Mouse (Mus musculus) ovary, postnatal 10 days (tissue): ENCODE measurements around the gene Arhgef3.

ENCODE experiments used
- DNase-seq: peaks from one replicate; pipeline ENCODE4 v3.0.0; 2022; ENCODE audit warnings: low spot score

Gene Arhgef3

DNA sequence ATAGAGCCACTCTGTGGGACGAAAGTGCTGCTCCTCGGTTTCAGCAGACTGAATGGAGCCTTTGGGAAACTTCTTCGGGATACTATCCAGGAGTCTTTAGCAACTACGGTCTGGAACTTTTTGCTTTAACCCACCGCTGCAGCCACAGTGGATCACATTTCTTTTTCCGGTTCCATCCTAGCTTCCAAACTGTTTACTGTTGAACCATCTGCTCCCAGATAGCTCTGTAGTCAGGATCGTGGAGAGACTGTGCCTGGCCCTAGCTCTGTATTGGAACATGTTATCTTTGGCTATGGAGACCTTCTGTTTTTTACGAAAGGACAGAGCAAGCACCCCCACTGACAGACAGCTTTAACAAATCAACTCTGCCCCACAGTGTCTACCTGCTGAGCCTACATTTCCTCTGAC lies 257.0 kb downstream of the Arhgef3 start:
- no peak for DNase-seq

DNA sequence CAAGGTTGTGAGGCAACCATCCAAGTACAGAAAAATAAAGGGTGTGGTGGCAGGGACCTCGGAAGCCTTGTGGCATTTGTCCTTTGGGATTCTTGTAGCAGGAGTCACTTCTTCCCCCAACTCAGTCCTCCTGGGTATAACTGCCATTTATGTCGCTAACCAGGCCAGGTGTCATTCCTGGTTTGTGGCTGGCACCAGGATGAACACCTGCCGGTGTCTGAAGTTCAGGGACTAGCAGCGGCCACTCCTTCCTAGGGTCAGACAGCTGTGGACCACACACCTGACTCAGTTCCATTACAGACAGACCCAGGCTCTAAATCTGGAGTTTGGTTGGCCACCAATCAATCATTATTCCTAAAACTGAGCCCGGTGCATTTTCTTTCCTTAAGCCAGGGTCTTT lies 258.8 kb downstream of the Arhgef3 start:
- DNase-seq: no peak

DNA sequence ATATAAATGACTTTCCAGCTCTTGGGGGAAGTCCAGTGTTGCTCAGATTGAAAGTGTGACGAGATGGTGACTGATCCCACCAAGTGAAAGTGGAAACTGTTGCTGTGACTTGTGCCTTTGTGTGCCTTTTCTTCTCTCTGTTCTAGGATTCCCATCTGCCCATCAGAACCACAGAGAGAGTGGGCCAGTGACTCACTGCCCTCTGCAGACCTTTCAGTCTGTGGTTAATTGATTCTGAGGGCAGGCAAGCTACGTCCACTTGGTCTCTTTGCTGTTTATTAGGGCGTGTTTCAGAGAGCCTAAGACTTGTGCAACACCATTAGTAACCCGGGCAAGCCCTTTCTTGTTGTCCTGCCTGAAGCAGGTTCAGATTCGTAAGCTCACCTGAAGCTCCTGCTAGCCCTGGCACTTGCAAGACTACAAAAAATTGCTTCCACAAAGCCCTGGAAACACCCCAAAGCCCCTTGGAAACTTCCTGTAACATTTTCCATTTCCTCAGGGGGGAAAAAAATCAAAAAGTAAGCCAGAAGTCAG lies 261.5 kb downstream of the Arhgef3 start:
- DNase-seq: no peak

DNA sequence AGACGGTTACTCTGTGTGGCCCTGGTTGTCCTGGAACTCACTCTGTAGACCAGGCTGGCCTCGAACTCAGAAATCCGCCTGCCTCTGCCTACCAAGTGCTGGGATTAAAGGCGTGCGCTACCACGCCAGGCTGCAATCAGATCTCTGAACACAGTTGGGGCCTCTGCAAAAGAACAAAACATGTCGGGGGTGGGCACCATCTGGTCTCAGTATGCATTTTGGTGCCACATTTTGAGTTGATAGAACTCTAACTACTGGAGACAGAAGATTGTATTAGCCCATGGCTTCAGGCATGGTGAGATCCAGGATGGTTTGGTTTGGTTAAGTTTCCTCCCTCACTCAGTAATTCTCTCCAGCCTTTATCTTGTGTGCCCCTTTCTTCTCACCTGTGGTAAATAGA lies 264.0 kb downstream of the Arhgef3 start:
- no peak for DNase-seq

DNA sequence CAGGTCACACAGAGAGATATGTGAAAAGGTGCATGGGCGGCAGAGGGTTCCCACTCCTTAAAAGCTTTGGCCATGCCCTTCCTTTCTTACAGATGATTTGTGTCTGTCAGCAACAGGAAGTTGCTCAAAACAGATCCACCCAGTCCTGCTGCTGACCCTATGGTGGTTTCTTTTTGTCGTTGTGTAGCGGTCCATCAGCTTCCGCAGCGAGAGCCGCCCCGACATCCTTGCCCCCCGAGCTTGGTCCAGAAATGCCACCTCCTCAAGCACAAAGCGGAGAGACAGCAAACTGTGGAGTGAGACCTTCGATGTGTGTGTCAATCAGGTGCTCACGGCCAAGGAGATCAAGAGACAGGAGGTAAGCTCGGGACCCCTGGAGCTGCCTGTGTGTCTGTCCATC lies 264.7 kb downstream of the Arhgef3 start:
- no peak for DNase-seq

DNA sequence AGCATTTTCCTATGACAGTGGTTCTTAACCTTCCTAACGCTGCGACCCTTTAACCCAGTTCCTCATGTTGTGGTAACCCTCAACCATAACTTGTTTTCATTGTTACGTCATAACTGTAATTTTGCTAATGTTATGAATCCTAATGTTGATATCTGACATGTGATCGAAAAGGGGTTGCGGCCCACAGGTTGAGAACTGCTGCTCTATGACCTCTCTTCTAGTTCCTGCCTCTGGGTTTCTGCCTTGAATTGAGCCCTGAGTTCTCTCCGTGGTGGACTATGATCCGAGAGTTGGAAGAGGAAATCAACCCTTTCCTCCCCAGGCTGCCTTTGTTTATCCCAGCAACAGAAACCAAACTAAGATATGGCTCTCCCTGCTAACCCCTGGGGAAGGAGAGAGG lies 266.8 kb downstream of the Arhgef3 start:
- no peak for DNase-seq

DNA sequence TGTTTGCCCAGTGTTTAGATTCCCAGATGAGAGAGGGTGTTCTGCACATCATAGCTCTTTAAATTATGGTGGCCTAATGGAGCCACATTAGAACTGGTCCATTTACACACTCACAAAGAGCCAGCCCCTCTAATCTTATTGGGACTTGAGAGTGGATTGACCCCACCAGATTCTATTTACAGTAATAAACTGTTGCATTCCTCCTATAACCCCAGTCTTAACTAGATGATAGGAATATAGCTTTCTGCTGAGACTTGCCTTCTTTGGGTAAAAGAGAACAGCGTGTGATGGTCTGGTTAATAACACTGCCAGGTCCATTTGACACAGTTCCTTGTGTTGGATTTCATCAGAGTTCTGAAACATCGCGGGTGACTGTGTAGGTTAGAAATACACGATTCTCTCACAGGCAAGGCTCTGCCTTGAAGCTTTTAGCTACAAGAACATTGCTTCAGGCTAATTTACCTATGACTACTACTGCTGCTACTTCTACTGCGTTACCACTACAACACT lies 268.7 kb downstream of the Arhgef3 start:
- no peak for DNase-seq

DNA sequence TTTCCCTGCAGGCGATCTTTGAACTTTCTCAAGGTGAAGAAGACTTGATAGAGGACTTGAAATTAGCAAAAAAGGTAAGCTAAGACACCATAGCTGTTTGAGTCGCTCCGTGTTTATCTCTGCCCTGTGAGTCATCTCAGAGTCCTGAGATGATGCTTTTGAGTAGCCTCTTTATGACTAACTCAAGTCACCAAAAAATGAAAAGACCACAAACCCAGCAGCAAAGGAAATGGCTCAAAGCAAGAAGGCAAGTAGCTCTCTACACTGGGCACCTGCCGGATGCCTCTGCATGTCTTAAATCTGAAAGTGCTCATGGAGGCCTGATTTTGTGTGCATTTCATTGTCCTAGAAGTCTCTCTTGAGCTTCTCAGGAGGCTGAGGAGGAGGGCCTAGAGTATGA lies 269.4 kb downstream of the Arhgef3 start:
- no peak for DNase-seq

DNA sequence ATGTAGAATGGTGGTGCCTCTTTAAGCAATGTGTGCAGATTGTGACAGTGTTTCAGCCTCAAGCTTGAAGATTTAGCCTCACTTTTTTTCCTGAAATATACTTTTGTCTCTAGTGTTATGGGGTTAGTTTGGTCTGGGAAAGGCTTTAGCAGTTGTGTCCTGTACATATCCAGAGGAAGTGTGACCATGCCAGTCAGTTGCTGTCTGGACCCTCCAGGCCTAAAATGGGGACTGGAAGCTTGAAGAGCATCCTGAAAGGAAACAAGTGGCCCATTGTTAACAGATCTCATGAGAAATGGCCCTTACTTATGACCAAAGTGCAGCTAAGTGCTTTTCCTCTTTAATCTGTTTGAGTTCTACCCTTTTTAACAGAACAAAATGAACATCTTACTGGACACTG lies 273.9 kb downstream of the Arhgef3 start:
- no peak for DNase-seq

DNA sequence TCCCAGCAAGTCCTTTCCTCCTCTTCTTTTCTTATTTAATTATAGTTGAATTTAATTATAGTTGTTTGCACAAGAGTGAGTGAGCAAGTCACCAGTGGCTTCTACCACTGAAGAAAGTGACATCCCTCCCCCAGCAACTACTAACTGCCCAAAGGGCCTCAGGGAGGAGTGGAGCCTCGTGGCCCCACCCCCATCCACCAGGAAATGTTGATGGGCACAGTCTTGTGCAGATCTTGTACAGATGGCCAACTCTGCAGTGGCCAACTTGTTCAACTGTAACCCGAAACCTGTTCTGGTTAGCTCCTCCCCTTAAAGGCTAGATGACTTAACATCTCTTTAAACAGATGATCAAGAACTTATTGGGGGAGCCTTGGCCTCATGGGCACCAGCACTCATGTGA lies 275.0 kb downstream of the Arhgef3 start:
- no peak for DNase-seq

DNA sequence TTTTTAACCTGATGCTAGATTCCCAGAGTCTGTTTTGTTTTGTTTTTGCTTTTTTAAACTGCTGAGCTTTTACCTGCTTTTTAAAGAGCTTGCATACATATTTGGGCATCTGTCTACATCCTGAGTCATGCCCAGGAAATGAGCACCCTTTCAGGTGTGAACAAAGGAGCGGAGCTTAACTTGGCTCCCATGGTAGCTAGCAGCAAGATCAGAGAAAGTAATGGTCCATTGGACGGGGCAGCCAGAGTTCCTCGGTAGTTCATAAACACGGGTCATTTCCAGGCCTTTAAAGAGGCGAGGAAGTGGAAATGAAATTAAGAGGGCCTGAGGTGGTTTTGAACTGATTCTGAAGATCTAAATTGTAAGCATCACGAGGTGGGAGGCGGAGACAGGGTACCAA lies 276.0 kb downstream of the Arhgef3 start:
- no peak for DNase-seq

DNA sequence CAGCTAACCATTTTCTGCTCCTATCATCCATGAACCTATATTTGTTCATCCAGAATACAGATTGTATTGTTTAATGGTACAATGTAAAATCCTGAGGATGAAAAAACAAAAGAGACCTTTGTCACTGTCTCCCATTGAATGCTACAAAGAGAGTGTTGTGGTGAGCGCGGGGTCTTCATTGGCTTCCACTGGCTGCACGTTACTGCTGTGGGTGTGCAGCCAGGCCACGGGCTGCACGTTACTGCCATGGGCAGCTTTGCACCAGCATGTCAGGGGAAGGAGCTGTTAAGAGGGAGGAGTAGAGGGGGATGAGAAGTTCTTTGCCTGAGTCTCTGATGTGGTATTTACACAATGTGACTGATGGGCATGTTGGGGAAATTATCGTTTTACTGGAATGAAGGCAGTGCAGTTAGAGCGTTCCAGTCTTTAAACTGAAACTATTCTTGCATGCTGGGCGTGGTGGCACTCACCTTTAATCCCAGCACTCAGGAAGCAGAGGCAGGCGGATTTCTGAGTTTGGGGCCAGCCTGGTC lies 277.1 kb downstream of the Arhgef3 start:
- no peak for DNase-seq

DNA sequence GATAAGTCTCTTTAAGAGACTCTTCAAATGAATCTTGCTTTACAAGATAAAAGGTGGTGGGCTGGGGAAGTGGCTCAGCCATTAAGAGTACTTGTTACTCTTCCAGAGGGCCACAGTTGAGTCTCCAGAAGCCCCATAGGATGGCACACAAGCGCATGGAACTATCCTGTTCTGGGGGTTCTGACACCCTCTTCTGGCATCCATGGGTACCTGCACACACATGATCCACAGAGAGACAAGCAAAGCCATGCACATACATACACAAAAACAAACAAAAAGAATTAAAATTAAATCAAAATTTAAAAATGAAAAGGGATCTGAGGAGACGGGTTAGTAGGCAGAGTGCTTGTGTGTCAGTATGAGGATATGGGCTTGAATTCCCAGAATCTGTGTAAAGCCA lies 278.0 kb downstream of the Arhgef3 start:
- DNase-seq: no peak

DNA sequence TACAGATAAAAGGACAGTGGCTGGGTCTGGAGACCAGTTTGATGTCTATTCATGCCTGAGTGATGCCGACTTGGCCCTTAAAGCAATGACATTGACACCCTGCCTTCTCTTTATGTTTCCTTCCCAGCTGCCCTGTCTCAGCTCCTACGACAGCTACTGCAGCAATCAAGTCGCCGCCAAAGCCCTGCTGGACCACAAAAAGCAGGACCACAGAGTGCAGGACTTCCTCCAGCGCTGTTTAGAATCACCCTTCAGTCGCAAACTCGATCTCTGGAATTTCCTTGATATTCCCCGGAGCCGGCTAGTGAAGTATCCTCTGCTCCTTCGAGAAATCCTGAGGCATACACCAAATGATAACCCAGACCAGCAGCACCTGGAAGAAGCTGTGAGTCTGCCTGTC lies 279.1 kb downstream of the Arhgef3 start:
- no peak for DNase-seq

DNA sequence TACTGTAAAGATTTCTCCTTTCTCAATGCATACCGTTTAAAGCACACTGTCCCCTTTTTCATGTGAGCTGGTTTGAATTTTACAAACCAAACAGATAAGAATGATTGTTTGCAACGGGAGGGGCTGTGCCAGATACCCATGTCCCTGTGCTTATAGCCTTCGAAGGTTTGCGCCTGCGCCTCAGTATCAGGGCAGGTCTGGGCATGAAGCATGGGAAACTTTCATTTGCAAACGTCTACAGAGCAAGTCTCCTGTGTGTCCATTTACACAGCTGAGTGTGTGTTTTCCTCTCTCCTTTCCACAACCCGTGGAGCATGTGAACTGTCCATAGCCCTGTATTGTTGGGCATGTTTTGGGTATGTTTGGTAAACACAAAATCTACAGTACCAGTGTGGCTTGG lies 281.7 kb downstream of the Arhgef3 start:
- DNase-seq: no peak

DNA sequence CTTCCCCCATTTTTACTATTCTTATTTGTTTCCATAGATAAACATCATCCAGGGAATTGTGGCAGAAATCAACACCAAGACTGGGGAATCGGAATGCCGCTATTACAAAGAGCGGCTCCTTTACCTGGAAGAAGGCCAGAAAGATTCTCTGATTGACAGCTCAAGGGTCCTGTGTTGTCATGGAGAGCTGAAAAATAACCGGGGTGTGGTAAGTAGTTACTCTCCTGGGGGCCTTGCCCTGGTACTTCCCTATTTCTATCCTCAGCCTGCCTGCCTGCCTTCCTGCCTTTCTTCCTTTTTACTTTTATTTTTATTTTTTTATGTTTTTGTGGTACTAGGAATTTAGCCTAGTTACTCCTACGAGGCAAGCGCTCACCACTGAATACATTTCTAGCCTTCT lies 282.8 kb downstream of the Arhgef3 start:
- DNase-seq: no peak

DNA sequence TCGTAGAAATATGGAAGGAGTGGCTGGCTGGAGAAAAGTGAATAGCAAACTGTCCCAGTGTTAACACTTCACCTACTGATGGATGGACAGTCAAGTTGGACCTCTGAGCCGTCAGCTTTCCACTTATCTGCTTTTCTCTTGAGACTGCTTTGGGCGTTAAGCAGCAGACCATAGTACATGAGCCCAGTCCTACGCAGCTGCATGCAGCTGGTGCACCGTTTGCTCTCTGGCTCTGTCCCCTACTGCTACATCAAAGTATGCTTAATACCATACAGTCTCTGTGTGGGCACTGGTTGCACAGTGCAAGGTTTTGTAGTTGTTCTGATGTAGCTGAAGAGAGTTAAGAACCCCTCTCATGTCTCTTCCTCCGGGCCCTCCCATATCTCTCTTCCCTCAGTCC lies 285.8 kb downstream of the Arhgef3 start:
- no peak for DNase-seq

DNA sequence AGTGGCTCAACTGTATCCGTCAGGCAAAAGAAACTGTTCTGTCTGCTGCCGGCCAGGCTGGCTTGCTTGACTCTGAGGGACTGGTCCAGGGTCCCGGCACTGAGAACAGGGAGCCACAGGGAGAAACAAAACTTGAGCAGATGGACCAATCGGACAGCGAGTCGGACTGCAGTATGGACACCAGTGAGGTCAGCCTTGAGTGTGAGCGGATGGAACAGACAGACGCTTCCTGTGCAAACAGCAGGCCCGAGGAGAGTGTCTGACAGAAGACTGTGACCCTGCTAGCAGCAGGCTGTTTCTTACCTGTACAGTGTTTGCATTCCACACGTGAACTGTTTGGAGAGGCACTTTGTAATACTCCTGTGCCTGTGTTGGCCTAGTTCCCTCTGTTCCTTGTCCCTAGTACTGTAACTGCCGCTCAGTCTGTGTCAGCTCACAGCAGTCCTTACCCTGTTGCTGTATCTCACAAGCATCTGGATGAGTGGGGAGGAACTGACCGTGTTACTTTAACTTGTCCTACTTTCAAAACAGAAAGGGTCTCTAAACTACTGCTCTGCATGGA lies 287.1 kb downstream of the Arhgef3 start:
- no peak for DNase-seq

DNA sequence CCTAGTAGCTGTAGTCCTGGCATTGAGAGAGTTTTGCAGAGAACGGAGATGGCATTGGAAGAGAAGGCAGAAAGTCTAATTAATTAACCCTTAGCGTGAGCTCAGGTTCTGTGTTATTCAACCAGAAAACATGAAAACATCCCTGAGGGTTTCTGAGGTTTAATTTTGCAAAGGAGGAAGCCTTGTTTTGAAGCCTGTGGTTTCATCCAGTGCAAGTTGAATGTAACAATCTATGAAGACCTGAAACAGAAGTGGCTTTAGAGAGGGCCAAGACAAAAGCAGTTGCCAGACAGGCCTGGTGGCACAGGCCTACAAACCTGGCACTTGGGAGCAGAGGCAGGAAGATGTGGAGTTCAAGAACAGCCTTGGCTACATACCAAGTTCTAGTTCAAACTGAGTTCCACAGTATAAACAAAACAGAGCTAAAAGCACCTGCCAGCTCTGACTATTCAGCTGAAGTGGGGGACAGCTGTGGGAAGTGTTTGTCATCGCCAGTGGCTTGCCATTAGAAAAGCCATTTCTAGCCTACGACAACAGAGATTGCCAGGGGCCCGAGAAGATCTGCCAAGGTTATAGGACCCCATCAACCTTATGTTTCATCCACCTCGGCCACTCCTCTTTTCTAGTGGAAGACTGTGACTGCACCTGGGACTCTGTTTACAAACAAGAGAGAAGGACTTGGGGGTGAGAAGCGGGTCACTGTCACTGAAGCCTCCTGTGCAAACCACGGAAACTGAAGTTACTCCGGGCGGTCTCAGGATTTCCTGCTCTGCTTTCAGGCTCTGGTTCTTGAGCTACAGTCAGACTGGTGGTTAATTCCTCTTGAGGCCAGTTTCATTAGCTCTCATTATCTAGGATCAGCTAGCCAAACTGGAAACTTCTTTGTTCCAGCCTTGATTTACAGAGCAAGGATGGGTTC lies 287.9 kb downstream of the Arhgef3 start:
- DNase-seq: no peak

DNA sequence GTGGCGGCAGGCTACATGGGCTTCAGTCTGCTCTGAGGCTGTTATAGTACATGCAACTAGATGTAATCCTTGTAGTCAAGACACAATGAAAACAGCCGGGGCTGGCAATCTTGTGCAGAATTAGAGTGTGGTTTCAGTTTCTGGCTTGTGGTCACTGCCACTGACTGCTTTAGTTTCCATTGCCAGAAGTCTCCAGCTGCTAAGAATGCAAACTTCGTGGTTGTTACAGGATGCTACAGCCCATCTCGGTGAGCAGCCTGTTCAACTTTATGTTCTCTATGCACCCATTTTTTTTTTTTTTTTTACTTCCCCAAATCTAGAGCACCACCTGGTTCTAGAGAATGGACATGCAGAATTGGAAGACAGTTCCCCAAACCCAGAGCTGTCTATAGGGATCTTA lies 290.8 kb downstream of the Arhgef3 start:
- DNase-seq: no peak

DNA sequence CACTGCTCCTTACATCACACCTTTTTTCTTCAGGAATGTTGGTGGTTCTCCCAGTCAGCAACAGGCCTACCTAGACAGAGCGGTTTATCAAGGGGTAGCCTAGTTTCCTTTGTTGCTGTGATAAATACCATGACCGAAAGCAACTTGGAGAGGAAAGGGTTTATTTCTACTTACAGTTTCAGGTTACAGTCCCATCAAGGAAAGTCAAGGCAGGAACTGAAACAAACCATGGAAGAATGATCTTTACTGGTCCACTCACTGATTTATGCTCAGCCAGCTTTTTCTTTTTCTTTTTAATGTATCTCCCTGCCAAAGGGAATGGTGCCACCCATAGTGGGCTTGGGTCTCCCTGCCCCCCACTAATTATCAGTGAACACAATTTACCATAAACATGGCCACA lies 291.2 kb downstream of the Arhgef3 start:
- no peak for DNase-seq

DNA sequence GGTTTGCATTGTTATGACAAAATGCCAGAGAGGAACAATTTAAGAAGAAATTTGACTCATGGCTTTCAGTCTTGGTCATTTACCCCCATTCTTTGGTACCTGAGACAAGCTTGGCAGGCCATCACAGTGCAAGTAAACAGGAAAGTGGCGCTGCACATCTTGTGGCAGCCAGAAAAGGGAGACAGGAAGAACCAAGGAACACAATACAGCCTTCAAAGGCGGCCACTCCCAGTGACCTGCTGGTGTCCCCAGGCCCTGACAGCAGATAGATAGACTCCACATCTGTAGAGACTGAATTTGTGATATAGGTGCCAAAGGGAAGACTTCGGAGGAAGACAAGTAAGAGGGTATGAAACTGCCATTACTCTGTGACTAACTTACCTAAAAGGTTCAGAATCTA lies 293.5 kb downstream of the Arhgef3 start:
- no peak for DNase-seq

DNA sequence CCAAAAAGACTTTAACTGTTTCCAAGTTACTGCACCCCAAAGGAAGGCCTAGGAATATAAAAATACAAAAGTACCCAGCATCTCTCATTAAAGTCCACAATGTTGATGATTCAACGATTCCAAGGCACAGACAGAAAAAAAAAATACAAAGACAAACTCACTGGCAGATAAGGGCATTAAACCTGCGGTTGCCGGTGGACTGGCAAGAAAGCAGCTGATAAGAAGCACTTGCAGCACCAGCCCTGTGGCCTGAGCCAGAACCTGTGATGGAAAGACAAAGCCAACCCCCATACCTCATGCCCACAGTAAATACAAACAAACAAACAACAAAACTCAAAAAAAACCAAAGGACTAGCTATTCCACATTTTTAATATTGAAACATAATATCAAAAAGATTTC lies 295.0 kb downstream of the Arhgef3 start:
- no peak for DNase-seq
